Mouse (Mus musculus) 3134 (cell line): Measurements from ENCODE around the gene Grin2d.
A peak's percentile ranks its signal among the peaks of the same experiment; 100 is the strongest.
"Not testable (repeated sequence)": the region's sequence is repeated elsewhere in the genome, so short reads cannot be mapped to it uniquely, and the experiment has no call there.

Experiments used
- DNase-seq: peaks from one replicate; pipeline ENCODE4 v3.0.0-alpha.2; 2011; ENCODE audit warnings: low spot score; ENCODE audit not compliant: insufficient read length; ENCODE audit errors: extremely low read depth

Grin2d gene

DNA sequence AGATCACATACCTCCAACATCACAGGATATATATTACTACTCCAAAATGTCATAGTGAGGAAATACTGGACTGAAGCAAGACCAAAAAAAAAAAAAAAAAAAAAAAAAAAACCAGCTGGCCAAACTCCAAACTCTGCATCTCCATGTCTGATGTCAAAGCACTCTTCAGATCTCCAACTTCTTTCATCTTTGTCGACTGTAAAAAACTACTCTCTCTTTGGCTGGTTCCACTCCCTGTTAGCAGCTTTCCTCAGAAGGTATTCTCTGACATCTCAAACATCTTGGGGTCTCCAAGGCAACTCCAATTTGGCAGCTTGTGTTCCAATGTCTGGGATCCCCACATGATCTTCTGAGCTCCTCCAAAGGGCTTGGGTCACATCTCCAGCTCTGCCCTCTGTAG, at the start of gene Grin2d:
Gene Grin2d (minus strand): TSS at position 101 of the 400 bp plus-strand sequence.
- DNase-seq = not testable (repeated sequence)

- no peak for DNase-seq
Measured at GRCm38 (mm10) chr7:45924429-45924816, 46.2 kb upstream of the Grin2d start.

- DNase-seq = peak; percentile 65
Measured at GRCm38 (mm10) chr7:45923762-45924428, 45.7 kb upstream of the Grin2d start, which contains the start of gene Ccdc114. Ccdc114 (plus strand) TSS chr7:45924072.

DNA sequence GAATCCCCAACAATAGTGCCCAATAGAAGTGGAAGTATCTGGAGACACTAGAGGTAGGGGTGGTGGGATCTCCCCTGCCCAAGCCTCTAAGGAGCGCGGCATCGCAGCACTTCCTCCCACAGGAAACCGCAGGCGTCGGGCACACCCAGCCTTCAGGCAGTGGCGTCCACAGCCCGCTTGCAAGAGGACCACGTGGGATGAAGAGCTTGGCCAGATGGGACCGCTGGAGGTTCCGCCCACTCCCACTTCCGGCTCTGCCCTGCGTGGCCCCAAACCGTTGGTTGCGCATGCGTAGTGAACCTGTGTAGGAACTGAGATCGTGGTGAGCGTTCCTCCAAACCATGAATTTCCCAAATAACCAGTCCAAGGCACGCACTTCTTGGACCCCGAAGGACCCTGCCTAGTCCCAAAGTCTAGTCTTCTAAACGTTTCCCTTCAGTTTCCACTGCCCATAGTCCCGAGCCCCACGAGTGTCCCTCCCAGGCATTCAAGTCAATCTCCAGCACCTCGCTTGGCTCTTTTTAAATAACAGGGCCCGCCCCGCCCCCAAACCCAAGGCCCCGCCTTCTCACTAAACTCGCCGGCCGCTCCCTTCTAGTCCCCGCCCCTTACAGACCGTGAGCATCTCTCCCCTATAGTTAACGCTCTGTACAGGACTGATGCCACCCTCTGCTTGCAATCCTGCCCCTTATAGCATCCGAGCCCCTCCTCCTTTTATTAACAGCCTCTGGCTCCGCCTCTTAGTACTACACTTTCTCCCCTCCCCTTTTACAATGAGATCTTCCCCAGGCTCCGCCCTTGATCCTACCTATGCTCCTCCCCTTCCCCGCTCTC, 45.0 kb upstream of the Grin2d start:
- DNase-seq = peak; percentile 98

DNA sequence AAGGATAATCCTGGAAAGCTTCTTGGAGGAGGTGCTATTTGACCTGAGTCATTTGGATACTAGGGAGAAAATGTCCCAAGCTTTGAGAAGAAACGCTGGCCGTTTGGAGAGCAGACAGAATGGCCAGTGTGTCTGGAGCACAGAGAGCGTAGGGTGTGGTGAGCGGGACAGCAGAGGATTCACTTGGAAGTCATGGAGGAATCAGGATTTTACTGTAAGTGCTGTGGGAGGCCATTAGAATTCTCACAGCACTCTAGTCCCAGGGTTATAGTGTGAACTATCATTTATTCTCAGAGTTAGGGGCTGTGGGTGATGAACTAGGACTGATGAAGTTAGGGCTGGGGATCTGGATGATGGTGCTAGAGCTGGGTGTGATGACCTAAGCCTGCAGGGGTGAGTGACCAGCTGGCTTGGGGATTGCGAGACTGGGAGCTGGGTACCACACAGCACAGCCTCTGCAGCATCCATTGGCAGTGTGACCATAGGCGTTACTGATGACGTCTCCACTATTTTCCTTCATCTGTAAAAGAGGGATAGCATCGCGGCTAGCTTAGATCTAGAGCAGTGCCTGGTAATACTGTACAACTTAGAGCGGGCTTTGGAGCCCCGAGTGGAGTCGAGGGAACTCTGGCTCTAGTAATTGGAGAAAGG, 43.9 kb upstream of the Grin2d start:
- peak; percentile 33 for DNase-seq

GRCm38 (mm10) chr7:45921242-45921621, 43.1 kb upstream of the Grin2d start, which contains the start of gene Emp3:
Emp3 (minus strand) TSS chr7:45921404.
- DNase-seq = peak; percentile 82

- peak; percentile 81 for DNase-seq
Measured at GRCm38 (mm10) chr7:45920583-45921241, 42.5 kb upstream of the Grin2d start.

DNA sequence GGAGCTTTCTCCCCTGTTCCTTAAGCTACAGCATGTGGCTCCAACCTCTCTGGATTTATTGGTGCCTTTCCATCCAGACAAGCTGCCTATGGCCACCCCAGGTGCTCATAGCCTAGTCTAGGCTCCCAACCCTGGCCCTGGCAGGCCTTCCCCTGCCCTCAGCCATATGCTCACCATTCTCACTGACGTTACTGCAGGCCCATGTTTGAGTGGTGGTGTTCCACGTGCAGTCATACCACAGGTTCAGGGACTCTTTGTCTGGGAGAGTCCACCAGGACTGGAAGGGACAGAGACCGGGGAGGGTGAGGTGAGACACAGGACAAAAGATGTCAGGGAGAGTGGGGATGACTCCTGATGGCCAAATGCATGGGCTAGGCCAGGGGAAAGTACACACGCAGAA, 41.6 kb upstream of the Grin2d start:
- DNase-seq = peak; percentile 36

- DNase-seq = peak; percentile 74
Measured at GRCm38 (mm10) chr7:45919083-45919671, 41.0 kb upstream of the Grin2d start.

GRCm38 (mm10) chr7:45917926-45918325, 39.7 kb upstream of the Grin2d start:
- no peak for DNase-seq

DNA sequence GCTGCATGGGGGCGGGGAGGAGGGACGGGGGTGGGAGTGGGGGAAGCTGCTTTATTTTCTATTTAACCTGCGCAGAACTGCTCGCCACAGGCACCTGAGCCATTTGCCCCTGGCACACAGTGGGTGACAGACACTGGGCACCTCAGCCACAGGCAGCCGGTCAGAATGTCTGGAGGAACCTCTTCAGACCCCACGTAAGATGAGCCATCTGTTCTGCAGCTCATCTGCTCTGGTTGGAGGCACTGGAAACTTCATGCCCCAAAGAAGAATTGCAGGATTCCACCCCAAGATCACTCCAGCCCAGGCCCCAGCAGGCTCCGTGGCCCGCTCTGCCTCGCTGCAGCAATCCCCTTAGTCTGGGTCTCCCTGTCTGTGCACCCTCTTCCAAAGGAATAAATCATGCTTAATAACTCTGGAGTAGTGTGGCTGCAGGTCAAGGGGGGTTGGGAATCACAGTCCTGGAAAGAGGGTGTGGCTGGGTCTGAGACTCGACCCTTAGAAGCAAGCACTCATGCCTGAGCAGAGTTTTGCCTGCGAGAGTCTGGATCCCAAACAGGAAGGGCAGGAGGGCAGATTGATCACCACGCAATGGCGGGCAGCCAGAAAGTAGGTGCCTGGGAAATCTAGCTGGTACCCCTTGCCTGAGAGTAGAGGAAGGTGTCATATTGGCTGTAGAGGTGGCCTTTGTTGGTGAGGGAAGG, 39.0 kb upstream of the Grin2d start:
- DNase-seq = peak; percentile 35

DNA sequence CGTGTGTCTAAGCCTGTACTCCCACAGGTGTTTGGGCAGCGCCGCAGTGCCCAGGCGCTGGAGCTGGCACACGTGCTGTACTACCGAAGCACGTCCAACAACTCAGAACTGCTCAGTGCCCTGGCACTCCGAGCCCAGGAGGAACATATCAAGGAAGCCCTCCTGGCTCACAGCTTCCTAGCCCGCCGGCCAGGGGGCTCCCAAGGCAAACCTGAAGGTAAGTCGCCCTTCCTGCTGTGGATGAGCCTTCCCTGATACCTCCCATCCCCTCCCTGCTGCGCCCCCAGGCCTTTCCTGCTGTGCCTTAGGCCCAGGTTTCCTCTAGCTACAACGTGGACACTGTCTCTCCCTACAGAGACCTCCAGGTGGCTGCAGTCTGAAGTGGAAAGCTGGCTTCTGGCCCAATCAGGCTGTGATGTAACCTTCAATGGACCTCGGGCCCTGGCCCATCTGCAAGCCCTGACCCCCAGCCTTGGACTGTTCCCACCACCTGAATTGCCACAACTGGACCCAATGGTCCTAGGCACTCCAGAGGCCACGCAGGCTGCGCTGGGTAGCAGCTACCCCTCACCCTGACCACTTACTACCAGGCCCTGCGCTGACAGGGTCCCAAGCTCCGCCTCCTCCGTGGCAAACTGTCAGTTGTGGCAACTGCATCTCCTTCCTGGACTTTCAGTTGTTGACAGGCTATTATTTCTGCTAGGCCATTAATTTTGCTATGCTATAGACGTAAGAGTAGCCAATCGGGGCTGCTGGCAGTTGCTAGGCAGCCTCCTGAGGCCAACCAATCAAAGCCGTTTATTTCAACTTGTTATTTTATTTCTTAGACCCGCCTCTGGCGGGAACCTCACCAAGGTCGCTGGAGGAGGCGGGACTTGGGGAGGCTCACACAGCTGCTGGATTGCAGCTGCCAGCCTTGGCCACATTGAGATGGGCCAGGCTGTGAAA, 38.2 kb upstream of the Grin2d start:
- peak; percentile 51 for DNase-seq

GRCm38 (mm10) chr7:45915011-45915410, 36.8 kb upstream of the Grin2d start:
- DNase-seq = no peak

GRCm38 (mm10) chr7:45914067-45914466, 35.9 kb upstream of the Grin2d start:
- no peak for DNase-seq

GRCm38 (mm10) chr7:45909145-45909544, 31.0 kb upstream of the Grin2d start:
- DNase-seq = no peak

GRCm38 (mm10) chr7:45908384-45908783, 30.2 kb upstream of the Grin2d start:
- DNase-seq = no peak

DNA sequence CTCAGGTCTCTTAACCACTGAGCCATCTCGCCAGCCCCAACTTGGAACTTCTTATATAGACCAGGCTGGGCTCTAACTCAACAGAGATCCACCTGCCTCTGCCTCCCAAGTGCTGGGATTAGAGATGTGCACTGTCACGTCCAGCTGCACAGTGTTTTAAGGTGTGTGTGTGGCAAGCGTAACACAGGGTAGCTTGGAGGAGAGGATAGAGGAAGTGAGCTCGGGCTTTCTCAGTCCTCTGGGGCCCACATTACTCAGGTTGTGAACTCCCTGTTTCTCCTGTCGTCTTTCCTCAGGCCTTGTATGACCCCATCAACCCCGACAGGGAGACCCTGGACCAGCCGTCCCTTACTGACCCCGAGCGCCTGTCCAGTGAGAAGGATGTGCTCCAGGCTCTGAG, 28.4 kb upstream of the Grin2d start:
- DNase-seq = no peak

DNA sequence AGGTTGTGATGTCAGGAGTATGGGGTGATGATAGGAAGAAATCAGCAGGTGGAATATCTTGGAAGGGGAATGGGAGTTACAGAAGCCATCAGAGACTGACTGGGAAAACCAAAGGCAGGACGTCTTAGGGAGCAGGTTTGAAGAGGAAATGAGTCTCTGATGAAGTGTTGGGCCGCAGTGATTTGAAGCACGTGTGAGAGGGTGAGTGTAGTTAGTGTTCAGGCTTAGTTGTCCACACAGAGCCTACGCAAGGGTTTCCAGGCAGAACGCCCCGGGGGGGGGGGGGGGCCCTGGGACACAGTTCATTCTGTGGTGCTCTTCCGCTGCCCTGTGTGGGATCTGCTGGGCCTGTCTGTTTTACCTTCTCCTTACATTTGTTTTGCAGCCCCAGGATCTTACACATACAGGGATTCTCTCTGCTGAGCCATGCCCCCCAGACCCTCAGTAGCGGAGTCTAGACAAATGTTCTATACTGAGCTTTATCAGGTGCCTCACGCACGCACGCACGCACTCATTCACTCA, 24.4 kb upstream of the Grin2d start:
- peak; percentile 38 for DNase-seq

DNA sequence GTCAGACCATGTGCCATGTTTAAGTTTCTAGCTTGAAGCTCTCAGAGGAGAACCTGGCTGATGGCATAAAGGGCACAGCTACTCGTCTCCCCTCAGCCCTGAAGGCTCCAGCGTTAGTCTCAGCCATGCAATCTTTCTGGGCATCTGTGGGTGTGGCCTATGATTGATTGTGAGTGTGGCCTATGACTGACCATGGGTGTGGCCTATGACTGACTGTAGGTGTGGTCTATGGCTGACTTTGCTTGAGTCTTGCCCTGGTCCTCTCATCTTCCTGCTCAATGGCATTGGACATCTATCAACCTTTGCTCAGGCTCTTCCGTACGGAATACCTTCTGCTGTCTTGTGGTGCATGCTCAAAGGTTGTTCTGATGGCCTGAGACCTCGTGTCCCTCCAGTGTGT, 23.4 kb upstream of the Grin2d start:
- no peak for DNase-seq
